Mouse (Mus musculus) erythroblast, adult 5-6 weeks (primary cell): ENCODE measurements around the gene A330070K13Rik. TPM values are rescaled to one million over a fixed set of nuclear protein-coding genes. Genes with fewer than 3 reads are reported as not detected.

ENCODE experiments used
- ATAC-seq: replicated peaks from 2 replicates; pipeline ENCODE4 v1.8.0; 2016; ENCODE audit warnings: moderate number of reproducible peaks, mild to moderate bottlenecking, moderate TSS enrichment, inconsistent platforms; ENCODE audit not compliant: poor library complexity, low FRiP score, severe bottlenecking
- total RNA-seq, 2 experiments: library from RNA; stranded (forward) in 1 of 2; stranded (reverse) in 1 of 2; fragments of 150-400 nt in 1 of 2; fragments of 200-764, 138-1000 nt in 1 of 2; gene quantifications; 2 replicates each; pipeline versions ENCODE4 v1.2.3 to v1.2.4; 2015 to 2017; ENCODE audit warnings: low replicate concordance in 2 of 2

Gene A330070K13Rik
- total RNA-seq (2015; ENCODE audit: low replicate concordance) (not detected in 2 replicates), total RNA-seq (2017; ENCODE audit: low replicate concordance) (not detected in 2 replicates)

GRCm38 (mm10) chr5:130384222-130384912 is at the start of gene A330070K13Rik:
TSS of gene A330070K13Rik (minus strand) at chr5:130384631.
- ATAC-seq: no peak

DNA sequence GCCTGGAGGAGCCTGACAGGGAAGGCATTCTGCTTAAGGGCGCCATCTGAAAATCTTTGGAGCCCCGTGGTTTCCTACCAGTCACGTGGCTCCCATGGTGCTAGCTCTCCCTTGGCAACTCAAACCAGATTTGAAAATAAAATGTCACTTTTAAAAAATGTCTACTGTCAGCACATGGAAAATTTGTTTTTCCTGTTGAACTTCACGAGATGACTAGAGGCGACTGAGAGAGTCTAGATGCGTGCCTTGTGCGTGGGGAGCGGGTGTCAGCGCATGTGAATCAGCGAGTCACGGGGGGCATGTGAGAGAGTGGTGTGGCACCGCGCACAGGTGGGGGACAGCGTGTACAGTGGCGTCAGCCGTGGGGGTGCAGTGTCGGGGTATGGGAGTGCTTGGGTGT is 27.1 kb upstream of the A330070K13Rik start:
- ATAC-seq: no peak

GRCm38 (mm10) chr5:130409706-130410105 is 25.3 kb upstream of the A330070K13Rik start:
- ATAC-seq: no peak

DNA sequence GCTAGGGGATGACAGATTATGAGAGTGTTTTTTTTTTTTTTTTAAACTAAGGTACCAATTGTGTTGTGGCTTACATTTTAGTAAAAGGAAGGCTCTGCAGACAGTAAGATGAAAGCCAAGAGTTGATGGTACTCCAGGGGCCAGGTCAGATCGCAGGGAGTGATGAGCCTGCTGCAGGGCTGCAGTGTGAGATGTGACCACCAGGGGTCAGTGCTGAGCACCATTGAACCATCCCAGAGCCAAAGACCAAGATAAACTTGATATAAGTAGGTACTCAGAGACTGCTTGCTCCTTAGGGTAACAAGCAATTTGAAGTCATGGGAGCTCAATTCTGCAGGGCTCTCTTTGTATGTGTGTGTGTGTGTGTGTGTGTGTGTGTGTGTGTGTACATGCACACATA is 20.8 kb upstream of the A330070K13Rik start:
- peak; percentile 57; the same call in 1 of the 2 replicates for ATAC-seq

GRCm38 (mm10) chr5:130400136-130400917 is 15.9 kb upstream of the A330070K13Rik start:
- no peak for ATAC-seq

DNA sequence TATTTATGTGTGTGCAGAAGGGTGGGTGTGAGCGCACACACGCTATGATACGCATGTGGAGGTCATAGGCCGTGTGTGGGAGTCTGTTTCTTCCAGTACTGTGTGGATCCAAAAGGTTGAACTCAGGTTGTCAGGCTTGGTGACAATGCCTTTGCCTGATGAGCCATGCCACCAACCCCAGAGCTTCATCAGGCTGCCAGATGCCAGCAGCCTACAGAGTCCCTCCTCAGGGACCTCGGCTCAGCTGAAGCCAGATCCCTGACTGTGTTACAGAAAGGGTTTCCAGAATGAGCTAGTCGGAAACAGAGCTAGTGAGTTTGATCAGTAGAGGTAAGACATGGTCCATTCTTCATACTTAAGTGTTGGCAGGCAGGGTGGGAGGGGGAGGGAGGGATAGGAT is 10.7 kb upstream of the A330070K13Rik start:
- ATAC-seq: no peak

- no peak for ATAC-seq
Observed at GRCm38 (mm10) chr5:130394386-130394785, 10.0 kb upstream of the A330070K13Rik start.

DNA sequence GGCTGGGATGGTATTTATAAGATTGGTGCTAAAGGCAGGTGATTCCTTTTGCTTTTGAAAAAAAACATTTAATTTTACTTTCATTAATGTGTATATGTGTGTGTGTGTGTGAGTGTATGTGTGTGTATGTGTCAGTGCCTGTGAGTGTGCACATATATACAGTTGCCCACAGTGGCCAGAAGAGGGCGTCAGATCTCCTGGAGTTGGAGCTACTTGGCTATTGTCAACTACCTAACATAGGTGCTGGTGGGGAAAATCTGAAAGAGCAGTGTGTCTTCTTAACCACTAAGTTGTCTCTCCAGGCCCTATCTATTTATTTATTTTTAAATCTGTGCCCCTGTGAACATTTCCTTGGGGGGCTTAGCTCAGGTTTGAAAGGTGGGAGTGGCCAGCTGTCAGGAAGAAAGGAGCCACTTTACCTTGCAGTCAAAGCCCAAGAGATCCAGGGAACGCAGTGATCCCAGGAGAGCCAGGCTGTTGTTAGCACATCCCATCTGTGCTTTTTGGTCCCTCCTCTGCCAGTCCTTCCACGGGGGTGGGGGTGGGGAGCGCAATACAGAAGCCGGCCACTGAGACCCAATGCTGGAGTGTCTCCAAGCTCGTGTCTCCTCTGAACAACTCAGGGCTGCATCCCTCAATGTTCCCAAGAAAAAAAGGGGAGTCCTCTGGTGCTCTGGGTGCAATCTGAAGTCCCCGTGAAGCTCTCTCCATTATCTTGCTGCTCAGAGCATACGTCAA is 9.4 kb upstream of the A330070K13Rik start:
- ATAC-seq: no peak

- ATAC-seq: no peak
Observed at GRCm38 (mm10) chr5:130386418-130386817, 2.0 kb upstream of the A330070K13Rik start.

GRCm38 (mm10) chr5:130375411-130375810 is 9.0 kb downstream of the A330070K13Rik start:
- ATAC-seq: no peak

GRCm38 (mm10) chr5:130369237-130369636 is 15.2 kb downstream of the A330070K13Rik start, which contains the start of gene Caln1:
TSS of gene Caln1 (plus strand) at chr5:130369455.
- ATAC-seq: no peak

- no peak for ATAC-seq
Observed at GRCm38 (mm10) chr5:130368236-130368635, 16.2 kb downstream of the A330070K13Rik start.

DNA sequence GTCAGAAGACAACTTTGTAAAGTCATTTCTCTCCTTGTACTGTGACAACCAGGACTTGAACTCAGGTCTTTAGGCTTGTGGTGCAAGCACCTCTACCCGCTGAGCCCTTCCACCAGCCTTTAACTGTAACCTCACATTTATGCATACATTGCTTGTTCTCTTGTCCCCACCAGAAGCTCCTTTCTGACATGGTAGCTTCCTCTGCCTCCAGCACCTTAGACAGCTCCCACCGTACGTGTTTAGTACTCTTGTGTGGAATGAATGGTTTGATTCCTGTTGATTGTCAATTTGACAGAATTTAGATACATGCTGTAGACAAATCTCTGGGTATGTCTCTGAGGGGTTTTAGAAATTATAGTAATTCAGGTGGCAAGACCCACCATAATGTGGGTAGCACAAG is 20.7 kb downstream of the A330070K13Rik start:
- no peak for ATAC-seq

DNA sequence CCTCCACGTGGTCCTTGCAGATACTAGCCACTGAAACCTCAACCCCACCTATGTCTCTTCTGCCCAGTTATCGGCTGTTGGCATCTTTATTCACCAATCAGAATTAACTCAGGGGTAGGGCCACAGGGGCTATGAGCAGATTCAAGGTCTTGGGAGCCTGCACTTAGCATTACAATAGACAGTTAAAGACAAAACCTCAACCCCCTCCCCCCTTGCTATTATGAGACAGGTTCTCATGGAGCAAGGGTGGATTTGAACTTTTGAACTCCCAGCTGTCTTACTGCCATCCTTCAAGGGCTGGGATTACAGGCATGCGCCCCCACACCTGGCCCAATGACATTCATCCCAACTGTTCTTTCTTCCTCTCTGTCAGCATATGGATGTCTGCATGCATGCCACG is 21.3 kb downstream of the A330070K13Rik start:
- ATAC-seq: no peak

- no peak for ATAC-seq
Observed at GRCm38 (mm10) chr5:130355223-130355622, 29.2 kb downstream of the A330070K13Rik start.

- ATAC-seq: no peak
Observed at GRCm38 (mm10) chr5:130345871-130346270, 38.6 kb downstream of the A330070K13Rik start.

DNA sequence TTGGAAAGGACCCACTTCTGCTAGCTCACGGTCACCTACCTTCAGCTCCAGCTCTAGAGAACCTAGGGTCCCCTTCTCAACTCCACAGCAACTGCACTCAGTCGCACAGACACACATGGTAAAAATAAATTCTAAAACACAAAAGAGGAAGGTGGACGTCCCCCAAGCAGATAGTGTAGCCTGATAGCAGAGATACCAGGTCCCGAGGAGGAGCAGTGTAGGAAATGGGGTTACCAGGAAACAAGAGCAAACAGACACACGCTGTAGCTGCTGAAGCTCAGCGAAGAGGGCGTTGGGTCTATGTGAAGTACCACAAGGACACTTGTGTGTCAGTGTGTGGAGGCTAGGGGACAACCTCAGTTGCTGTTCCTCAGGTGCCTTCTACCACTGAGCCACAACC is 39.4 kb downstream of the A330070K13Rik start:
- ATAC-seq: no peak

GRCm38 (mm10) chr5:130340656-130341055 is 43.8 kb downstream of the A330070K13Rik start:
- ATAC-seq: no peak

GRCm38 (mm10) chr5:130335462-130335861 is 49.0 kb downstream of the A330070K13Rik start:
- no peak for ATAC-seq

DNA sequence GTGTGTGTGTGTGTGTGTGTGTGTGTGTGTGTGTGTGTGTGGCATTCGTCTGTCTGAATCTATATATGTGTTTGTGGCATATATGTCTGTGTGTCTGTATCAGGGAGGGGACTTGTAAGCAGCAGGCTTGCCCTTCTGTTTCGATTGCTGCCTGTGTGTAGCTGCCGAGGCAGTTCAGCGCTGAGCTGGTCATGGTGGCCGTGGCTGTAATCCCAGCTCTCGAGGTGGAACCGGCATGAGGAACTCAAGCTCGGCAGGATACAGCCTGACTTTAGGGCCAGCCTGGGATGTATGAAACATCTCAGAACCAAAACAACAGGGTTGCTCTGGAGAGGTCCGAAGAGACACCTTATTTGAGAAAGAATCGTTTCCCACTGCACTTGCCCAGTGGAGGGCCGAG is 50.5 kb downstream of the A330070K13Rik start:
- ATAC-seq: no peak
